Mouse (Mus musculus): ENCODE data around the gene Zfp777. TPM values are rescaled to one million over a fixed set of nuclear protein-coding genes. Genes with fewer than 3 reads are reported as not detected.

Gene Zfp777
- polyA plus RNA-seq, 1 experiment from 2014 or later, result 9.1 TPM

Small RNAs within 50 kb of the gene (microRNA-seq; reads per million reads assigned to microRNA genes)
- not detected for gene Gm24563

Other genes with a start within 250 kb of the Zfp777 start
- gene Pdia4, start 235.5 kb downstream of the Zfp777 start, polyA plus RNA-seq (2015; fragmentation: Nextera tagmentation; extraction: Ambion mirVana), result 282 and 324 TPM in 2 replicates
- gene Zfp786, start 218.0 kb downstream of the Zfp777 start, polyA plus RNA-seq (2015; fragmentation: Nextera tagmentation; extraction: Ambion mirVana), result 5.6 and 6.1 TPM in 2 replicates
- gene Zfp398, start 213.2 kb downstream of the Zfp777 start, polyA plus RNA-seq (2015; fragmentation: Nextera tagmentation; extraction: Ambion mirVana), result 12.4 and 12.6 TPM in 2 replicates
- gene Zfp282, start 171.7 kb downstream of the Zfp777 start, polyA plus RNA-seq (2015; fragmentation: Nextera tagmentation; extraction: Ambion mirVana), result 21.6 and 22.4 TPM in 2 replicates
- 21.4 and 23.2 TPM in 2 replicates for gene Zfp212, start 128.4 kb downstream of the Zfp777 start, polyA plus RNA-seq (2015; fragmentation: Nextera tagmentation; extraction: Ambion mirVana)
- 13.4 and 17.5 TPM in 2 replicates for gene Zfp956, start 95.5 kb downstream of the Zfp777 start, polyA plus RNA-seq (2015; fragmentation: Nextera tagmentation; extraction: Ambion mirVana)
- 19.5 and 21.9 TPM in 2 replicates for gene Zfp746, start 37.7 kb upstream of the Zfp777 start, polyA plus RNA-seq (2015; fragmentation: Nextera tagmentation; extraction: Ambion mirVana)

Data from limb, embryonic 13.5 days (tissue).